Mouse (Mus musculus): Measurements from ENCODE around the gene Gsg1. TPM values are rescaled to one million over a fixed set of nuclear protein-coding genes. Genes with fewer than 3 reads are reported as not detected.

The Gsg1 gene
- total and polyA plus RNA-seq, 3 experiments = not detected

- Histone ChIP-seq H3K9me3 (replicated peaks) (peaks cover 31% of the 10 kb centered on the region; the same call in 1 of the 2 replicates), H3K36me3 (replicated peaks) (no peaks in the 10 kb centered on the region), H3K27me3 (ENCODE audit: insufficient read depth, low read length) (no peaks in the 10 kb centered on the region), H3K4me1 (ENCODE audit: insufficient read depth, low read depth, low read length) (no peaks in the 10 kb centered on the region), H3K4me3 (ENCODE audit: low read depth, low read length) (no peak overlapping the region)
- TF ChIP-seq CTCF (IDR thresholded peaks at IDR 0.05; ENCODE audit: low read depth, low read length) = no peak
- TF ChIP-seq POLR2AphosphoS5 (IDR thresholded peaks at IDR 0.05; ENCODE audit: insufficient replicate concordance, low read depth, low read length) = no peak
- no peak for TF ChIP-seq TAL1 (conservative IDR thresholded peaks at IDR 0.05; ENCODE audit: low read depth, low read length)
- TF ChIP-seq GATA1 (IDR thresholded peaks at IDR 0.05; ENCODE audit: borderline replicate concordance, low read length) = no peak
- TF ChIP-seq GATA2 (IDR thresholded peaks at IDR 0.05; ENCODE audit: borderline replicate concordance, low read depth, low read length) = no peak
- ATAC-seq (ENCODE audit: extremely low read depth, insufficient number of reproducible peaks, low FRiP score, poor library complexity, severe bottlenecking) = no peak
- no peak for DNase-seq (ENCODE audit: low spot score)
These were observed 13.1 kb upstream of the Gsg1 start for GRCm38 (mm10) chr6:135267221-135267620.

DNA sequence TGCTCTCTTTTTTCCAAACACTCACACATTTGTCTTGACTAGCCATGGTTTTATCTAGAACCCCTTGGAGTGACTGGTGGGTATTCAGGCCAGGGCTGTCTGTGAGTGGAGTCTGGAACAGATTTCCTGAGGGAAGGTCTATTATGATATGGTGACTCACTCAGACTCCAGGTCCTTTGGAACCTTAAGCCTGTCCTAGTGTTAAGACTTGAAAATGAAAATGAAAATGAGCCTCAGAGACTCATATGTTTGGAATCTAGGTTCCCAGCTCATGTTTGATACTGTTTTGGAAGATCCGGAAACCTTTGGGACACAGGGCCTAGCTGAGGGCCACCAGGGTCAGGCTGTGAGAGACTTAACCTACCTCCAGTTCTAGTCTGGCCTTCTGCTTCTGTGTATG is 11.9 kb upstream of the Gsg1 start:
- Histone ChIP-seq H3K4me3 (ENCODE audit: low read depth, low read length) (no peak overlapping the region), H3K36me3 (replicated peaks) (no peaks in the 10 kb centered on the region), H3K4me1 (ENCODE audit: insufficient read depth, low read depth, low read length) (no peaks in the 10 kb centered on the region), H3K27me3 (ENCODE audit: insufficient read depth, low read length) (no peaks in the 10 kb centered on the region), H3K9me3 (replicated peaks) (peaks cover 33% of the 10 kb centered on the region; the same call in 1 of the 2 replicates)
- ATAC-seq (ENCODE audit: extremely low read depth, insufficient number of reproducible peaks, low FRiP score, poor library complexity, severe bottlenecking) = no peak
- TF ChIP-seq CTCF (IDR thresholded peaks at IDR 0.05; ENCODE audit: low read depth, low read length) = no peak
- TF ChIP-seq GATA2 (IDR thresholded peaks at IDR 0.05; ENCODE audit: borderline replicate concordance, low read depth, low read length) = no peak
- no peak for TF ChIP-seq TAL1 (conservative IDR thresholded peaks at IDR 0.05; ENCODE audit: low read depth, low read length)
- TF ChIP-seq GATA1 (IDR thresholded peaks at IDR 0.05; ENCODE audit: borderline replicate concordance, low read length) = no peak
- TF ChIP-seq POLR2AphosphoS5 (IDR thresholded peaks at IDR 0.05; ENCODE audit: insufficient replicate concordance, low read depth, low read length) = no peak
- DNase-seq (ENCODE audit: low spot score) = no peak

GRCm38 (mm10) chr6:135264136-135264535 is 10.0 kb upstream of the Gsg1 start:
- ATAC-seq (ENCODE audit: extremely low read depth, insufficient number of reproducible peaks, low FRiP score, poor library complexity, severe bottlenecking) (no peak), DNase-seq (ENCODE audit: low spot score) (no peak)
- Histone ChIP-seq H3K9me3 (replicated peaks) (peaks cover 33% of the 10 kb centered on the region), H3K4me1 (ENCODE audit: insufficient read depth, low read depth, low read length) (no peaks in the 10 kb centered on the region), H3K27me3 (ENCODE audit: insufficient read depth, low read length) (no peaks in the 10 kb centered on the region), H3K4me3 (ENCODE audit: low read depth, low read length) (no peak overlapping the region), H3K36me3 (replicated peaks) (no peaks in the 10 kb centered on the region)
- TF ChIP-seq CTCF (IDR thresholded peaks at IDR 0.05; ENCODE audit: low read depth, low read length) (no peak), TAL1 (conservative IDR thresholded peaks at IDR 0.05; ENCODE audit: low read depth, low read length) (no peak), POLR2AphosphoS5 (IDR thresholded peaks at IDR 0.05; ENCODE audit: insufficient replicate concordance, low read depth, low read length) (no peak), GATA2 (IDR thresholded peaks at IDR 0.05; ENCODE audit: borderline replicate concordance, low read depth, low read length) (no peak), GATA1 (IDR thresholded peaks at IDR 0.05; ENCODE audit: borderline replicate concordance, low read length) (no peak)

GRCm38 (mm10) chr6:135262565-135262964 is 8.4 kb upstream of the Gsg1 start:
- no peak for DNase-seq (ENCODE audit: low spot score)
- H3K4me1 ChIP-seq (ENCODE audit: insufficient read depth, low read depth, low read length) = no peaks in the 10 kb centered on the region
- ATAC-seq (ENCODE audit: extremely low read depth, insufficient number of reproducible peaks, low FRiP score, poor library complexity, severe bottlenecking) = no peak
- no peaks in the 10 kb centered on the region for H3K27me3 ChIP-seq (ENCODE audit: insufficient read depth, low read length)
- peaks cover 31% of the 10 kb centered on the region for H3K9me3 ChIP-seq (replicated peaks)
- no peak overlapping the region for H3K4me3 ChIP-seq (ENCODE audit: low read depth, low read length)
- H3K36me3 ChIP-seq (replicated peaks) = no peaks in the 10 kb centered on the region
- TF ChIP-seq TAL1 (conservative IDR thresholded peaks at IDR 0.05; ENCODE audit: low read depth, low read length) = no peak
- TF ChIP-seq GATA1 (IDR thresholded peaks at IDR 0.05; ENCODE audit: borderline replicate concordance, low read length) = no peak
- no peak for TF ChIP-seq POLR2AphosphoS5 (IDR thresholded peaks at IDR 0.05; ENCODE audit: insufficient replicate concordance, low read depth, low read length)
- no peak for TF ChIP-seq GATA2 (IDR thresholded peaks at IDR 0.05; ENCODE audit: borderline replicate concordance, low read depth, low read length)
- no peak for TF ChIP-seq CTCF (IDR thresholded peaks at IDR 0.05; ENCODE audit: low read depth, low read length)

DNA sequence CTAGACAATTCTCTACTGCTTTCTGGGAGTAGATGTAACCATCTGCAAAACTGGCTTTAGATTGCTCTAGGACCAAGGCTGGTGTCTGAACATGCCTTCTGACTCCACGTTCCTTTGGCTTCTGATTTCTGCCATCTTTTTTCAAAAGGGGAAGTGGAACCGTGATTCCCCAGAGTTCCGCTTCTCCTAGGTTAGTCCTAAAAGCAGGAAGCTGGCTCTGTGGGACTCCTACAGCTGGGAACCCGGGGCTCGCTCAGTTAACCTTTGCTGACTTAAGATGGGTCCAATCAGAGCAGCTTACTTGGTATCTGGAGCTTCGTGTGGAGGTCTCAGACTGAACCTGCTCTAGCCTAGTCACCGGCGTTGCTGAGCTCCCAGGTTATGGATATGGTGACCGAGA is 7.0 kb upstream of the Gsg1 start:
- ATAC-seq (ENCODE audit: extremely low read depth, insufficient number of reproducible peaks, low FRiP score, poor library complexity, severe bottlenecking) (no peak), DNase-seq (ENCODE audit: low spot score) (no peak)
- H3K27me3 ChIP-seq (ENCODE audit: insufficient read depth, low read length) = no peaks in the 10 kb centered on the region
- H3K4me1 ChIP-seq (ENCODE audit: insufficient read depth, low read depth, low read length) = no peaks in the 10 kb centered on the region
- H3K4me3 ChIP-seq (ENCODE audit: low read depth, low read length) = no peak overlapping the region
- TF ChIP-seq CTCF (IDR thresholded peaks at IDR 0.05; ENCODE audit: low read depth, low read length) (no peak), GATA2 (IDR thresholded peaks at IDR 0.05; ENCODE audit: borderline replicate concordance, low read depth, low read length) (no peak), TAL1 (conservative IDR thresholded peaks at IDR 0.05; ENCODE audit: low read depth, low read length) (no peak), POLR2AphosphoS5 (IDR thresholded peaks at IDR 0.05; ENCODE audit: insufficient replicate concordance, low read depth, low read length) (no peak), GATA1 (IDR thresholded peaks at IDR 0.05; ENCODE audit: borderline replicate concordance, low read length) (no peak)
- H3K36me3 ChIP-seq (replicated peaks) = no peaks in the 10 kb centered on the region
- H3K9me3 ChIP-seq (replicated peaks) = peaks cover 19% of the 10 kb centered on the region

DNA sequence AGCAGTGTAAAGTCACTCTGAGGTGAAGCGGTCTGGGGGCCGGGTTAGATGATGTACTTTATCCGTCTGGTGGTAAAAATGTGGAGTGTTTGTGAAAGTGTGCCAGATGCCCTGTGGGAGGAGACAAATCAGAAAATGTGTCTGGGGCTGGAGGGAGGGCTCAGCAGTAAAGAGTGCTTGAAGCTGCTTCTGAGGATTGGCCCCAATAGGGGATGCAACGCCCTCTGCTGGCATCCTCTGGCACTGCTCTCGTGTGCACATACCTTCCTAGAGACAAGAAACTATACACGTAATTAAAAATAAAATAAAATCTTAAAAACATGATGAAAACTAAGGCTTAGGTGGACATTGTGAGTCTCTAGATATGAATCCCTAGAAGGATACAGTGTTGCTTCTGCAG is 6.3 kb upstream of the Gsg1 start:
- DNase-seq (ENCODE audit: low spot score) (no peak), ATAC-seq (ENCODE audit: extremely low read depth, insufficient number of reproducible peaks, low FRiP score, poor library complexity, severe bottlenecking) (no peak)
- TF ChIP-seq POLR2AphosphoS5 (IDR thresholded peaks at IDR 0.05; ENCODE audit: insufficient replicate concordance, low read depth, low read length) (no peak), TAL1 (conservative IDR thresholded peaks at IDR 0.05; ENCODE audit: low read depth, low read length) (no peak), CTCF (IDR thresholded peaks at IDR 0.05; ENCODE audit: low read depth, low read length) (no peak), GATA1 (IDR thresholded peaks at IDR 0.05; ENCODE audit: borderline replicate concordance, low read length) (no peak), GATA2 (IDR thresholded peaks at IDR 0.05; ENCODE audit: borderline replicate concordance, low read depth, low read length) (no peak)
- Histone ChIP-seq H3K36me3 (replicated peaks) (no peaks in the 10 kb centered on the region), H3K4me1 (ENCODE audit: insufficient read depth, low read depth, low read length) (no peaks in the 10 kb centered on the region), H3K9me3 (replicated peaks) (peaks cover 23% of the 10 kb centered on the region), H3K4me3 (ENCODE audit: low read depth, low read length) (no peak overlapping the region), H3K27me3 (ENCODE audit: insufficient read depth, low read length) (no peaks in the 10 kb centered on the region)
